Mouse (Mus musculus) spleen, adult 2 months (tissue): Measurements from ENCODE around the gene 5730596B20Rik.

Source experiments
- CTCF ChIP-seq: fragments of 200-500 bp; IDR thresholded peaks from 2 replicates; pipeline ENCODE4 v1.5.1; 2011; ENCODE audit warnings: mild to moderate bottlenecking, inconsistent platforms; ENCODE audit not compliant: insufficient read depth, insufficient read length, insufficient replicate concordance; ENCODE audit errors: extremely low read depth
- POLR2A ChIP-seq: fragments of 200-500 bp; IDR thresholded peaks from 2 replicates; pipeline ENCODE4 v1.6.1; 2011; ENCODE audit warnings: low read depth, low read length, inconsistent platforms

DNA sequence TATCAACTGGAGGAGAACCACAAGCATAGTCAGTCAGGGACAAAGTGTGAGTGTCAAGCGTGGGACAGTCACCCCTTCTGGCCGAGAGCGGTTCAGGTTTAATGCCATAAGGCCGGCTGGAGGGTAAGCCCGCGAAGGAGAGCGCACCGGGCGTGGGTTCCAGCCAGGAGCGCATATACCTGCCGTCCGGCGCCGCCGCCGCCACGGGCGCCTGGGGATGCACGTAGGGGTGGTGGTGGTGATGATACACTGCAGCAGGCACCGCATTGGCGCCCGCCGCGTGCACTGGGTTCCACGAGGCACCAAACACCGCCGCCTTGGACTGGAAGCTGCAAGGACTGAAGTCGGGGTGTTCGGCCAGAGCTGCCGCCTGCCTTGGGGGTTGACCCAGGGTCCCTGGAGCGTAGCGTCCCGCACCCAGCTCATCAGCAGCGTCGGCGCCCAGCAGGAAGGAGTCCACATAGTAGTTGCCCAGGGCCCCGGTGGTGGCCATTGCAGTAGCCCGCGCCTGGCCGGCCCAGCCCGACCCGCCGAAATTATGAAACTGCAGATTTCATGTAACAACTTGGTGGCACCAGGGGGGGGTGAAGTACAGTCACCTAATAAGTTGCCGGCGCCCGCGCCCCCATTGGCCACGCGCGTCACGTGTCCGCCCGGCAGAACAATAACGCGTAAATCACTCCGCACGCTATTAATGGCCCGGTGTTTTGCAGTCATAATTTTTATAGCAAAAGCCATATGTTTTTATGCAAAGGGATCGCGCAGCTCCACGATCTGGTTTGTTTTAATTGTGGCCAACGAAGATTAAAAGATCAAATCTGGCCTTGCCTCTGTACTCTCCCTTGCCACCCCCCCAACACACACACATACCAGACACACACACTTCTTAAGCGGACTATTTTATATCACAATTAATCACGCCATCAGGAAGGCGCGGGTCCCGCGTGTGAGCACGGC is 48.6 kb downstream of the 5730596B20Rik start:
- no peak for TF ChIP-seq CTCF
- TF ChIP-seq POLR2A: no peak
